In genomic region chr16:18392469-18393426, GRCm38 (mm10) we compare ENCODE assay signal across 8 mouse cellular contexts. TPM values are rescaled to one million over a fixed set of nuclear protein-coding genes. Genes with fewer than 3 reads are reported as not detected.
DNase-seq lines count a peak whose midpoint lies in the region; ATAC-seq and TF ChIP-seq lines count a peak whose summit lies in the region.

No protein-coding gene starts in this region.

- H3K27ac ChIP-seq in heart, embryonic 15.5 days, result peak overlapping the region; percentile 95
- H3K27ac ChIP-seq in liver, postnatal 0 days (ENCODE audit: low read depth), result peak overlapping the region; percentile 67
- H3K27ac ChIP-seq in neural tube, embryonic 12.5 days, result peak overlapping the region; percentile 82

- DNase-seq in brain, adult 2 months (ENCODE audit: low read depth, low spot score), result peak; percentile 88
- peak; percentile 94 for DNase-seq in kidney, postnatal 10 days
- DNase-seq in liver, postnatal 0 days, result peak; percentile 93
- DNase-seq in testis, postnatal 10 days (ENCODE audit: low spot score), result peak; percentile 83

- no peaks in the 10 kb centered on the region for H3K27me3 ChIP-seq in erythroblast, embryonic 14.5 days (ENCODE audit: control insufficient read depth)
- H3K27me3 ChIP-seq in heart, embryonic 15.5 days, result no peaks in the 10 kb centered on the region
- no peaks in the 10 kb centered on the region for H3K27me3 ChIP-seq in liver, postnatal 0 days (ENCODE audit: insufficient read depth, low read length)
- no peaks in the 10 kb centered on the region for H3K27me3 ChIP-seq in neural tube, embryonic 12.5 days (replicated peaks)

- peak; percentile 84 for ATAC-seq in CD4-positive, CD25-positive, alpha-beta regulatory T cell, adult 4 months
- peak; percentile 76 for ATAC-seq in heart, embryonic 15.5 days (replicated peaks; ENCODE audit: insufficient number of reproducible peaks, insufficient read depth, low FRiP score, low read depth)
- peak; percentile 88 for ATAC-seq in liver, postnatal 0 days
- peak; percentile 72 for ATAC-seq in neural tube, embryonic 12.5 days (ENCODE audit: low FRiP score, low read depth)

- peak overlapping the region; percentile 71 for H3K4me3 ChIP-seq in erythroblast, embryonic 14.5 days (replicated peaks)
- peak overlapping the region; percentile 68 for H3K4me3 ChIP-seq in heart, embryonic 15.5 days
- H3K4me3 ChIP-seq in liver, postnatal 0 days (ENCODE audit: low read depth, low read length), result peak overlapping the region; percentile 73
- H3K4me3 ChIP-seq in neural tube, embryonic 12.5 days, result peak overlapping the region; percentile 79

- H3K4me2 ChIP-seq in heart, embryonic 15.5 days, result peak overlapping the region; percentile 94
- peak overlapping the region; percentile 99 for H3K4me2 ChIP-seq in liver, postnatal 0 days (ENCODE audit: low read depth, low read length)
- H3K4me2 ChIP-seq in neural tube, embryonic 12.5 days (replicated peaks), result peak overlapping the region; percentile 92

- under 1% methylated on average over 62 of the region's 63 CpGs for WGBS in heart, embryonic 15.5 days
- under 1% methylated on average over 55 of the region's 63 CpGs for WGBS in liver, postnatal 0 days (ENCODE audit: insufficient replicate concordance)
- under 1% methylated on average over 63 of the region's 63 CpGs for WGBS in neural tube, embryonic 12.5 days

- peak; percentile 68 for TF ChIP-seq CTCF in liver, postnatal 0 days (IDR thresholded peaks at IDR 0.05; ENCODE audit: low read depth)

- peaks cover 75% of the 10 kb centered on the region for H3K4me1 ChIP-seq in erythroblast, embryonic 14.5 days (ENCODE audit: control insufficient read depth)
- H3K4me1 ChIP-seq in heart, embryonic 15.5 days (replicated peaks), result peaks cover 59% of the 10 kb centered on the region
- peaks cover 52% of the 10 kb centered on the region for H3K4me1 ChIP-seq in liver, postnatal 0 days (ENCODE audit: insufficient read depth)
- peaks cover 58% of the 10 kb centered on the region for H3K4me1 ChIP-seq in neural tube, embryonic 12.5 days

- H3K36me3 ChIP-seq in erythroblast, embryonic 14.5 days (ENCODE audit: control insufficient read depth), result peaks cover 10% of the 10 kb centered on the region
- H3K36me3 ChIP-seq in heart, embryonic 15.5 days, result peaks cover 7% of the 10 kb centered on the region
- peaks cover 7% of the 10 kb centered on the region; the same call in 1 of the 2 replicates for H3K36me3 ChIP-seq in liver, postnatal 0 days (replicated peaks; ENCODE audit: insufficient read depth, low read length)
- peaks cover 11% of the 10 kb centered on the region for H3K36me3 ChIP-seq in neural tube, embryonic 12.5 days

- H3K9me3 ChIP-seq in erythroblast, embryonic 14.5 days (ENCODE audit: control insufficient read depth, low read length), result no peaks in the 10 kb centered on the region
- no peaks in the 10 kb centered on the region for H3K9me3 ChIP-seq in heart, embryonic 15.5 days (replicated peaks)
- no peaks in the 10 kb centered on the region for H3K9me3 ChIP-seq in liver, postnatal 0 days (ENCODE audit: low read length)
- H3K9me3 ChIP-seq in neural tube, embryonic 12.5 days, result no peaks in the 10 kb centered on the region

- no peak for TF ChIP-seq EP300 in liver, postnatal 0 days (IDR thresholded peaks at IDR 0.05; ENCODE audit: low read depth)

- H3K9ac ChIP-seq in heart, embryonic 15.5 days, result peak overlapping the region; percentile 82
- H3K9ac ChIP-seq in liver, postnatal 0 days (replicated peaks), result peak overlapping the region; percentile 78
- peak overlapping the region; percentile 91 for H3K9ac ChIP-seq in neural tube, embryonic 12.5 days

RNA-seq across cellular contexts. Expression of gene Txnrd2, which starts 33.4 kb away (rescaled TPM):
- 10 to 100 TPM; 21.7 to 26.7 TPM for polyA plus RNA-seq in CD4-positive, CD25-positive, alpha-beta regulatory T cell, adult 4 months (2017; shearing (Covaris generic))
- 16.0 and 18.6 TPM in 2 replicates for polyA plus RNA-seq in erythroblast, embryonic 14.5 days (2012)
- polyA plus RNA-seq in heart, embryonic 15.5 days (2015; fragmentation: Nextera tagmentation; extraction: Ambion mirVana), result 35.3 and 37.7 TPM in 2 replicates
- 51.2 and 53.3 TPM in 2 replicates for polyA plus RNA-seq in liver, postnatal 0 days (2015; fragmentation: Nextera tagmentation; extraction: Ambion mirVana)
- 20.5 and 24.8 TPM in 2 replicates for polyA plus RNA-seq in neural tube, embryonic 12.5 days (2016; fragmentation: Nextera tagmentation; extraction: Ambion mirVana)

RNA-seq across cellular contexts. Expression of gene Comt, which starts 33.9 kb away (rescaled TPM):
- 10 to 100 TPM; 62.0 to 65.2 TPM for polyA plus RNA-seq in CD4-positive, CD25-positive, alpha-beta regulatory T cell, adult 4 months (2017; shearing (Covaris generic))
- 7.4 and 19.9 TPM in 2 replicates for polyA plus RNA-seq in erythroblast, embryonic 14.5 days (2012)
- polyA plus RNA-seq in heart, embryonic 15.5 days (2015; fragmentation: Nextera tagmentation; extraction: Ambion mirVana), result 113 and 129 TPM in 2 replicates
- 100 and 125 TPM in 2 replicates for polyA plus RNA-seq in liver, postnatal 0 days (2015; fragmentation: Nextera tagmentation; extraction: Ambion mirVana)
- polyA plus RNA-seq in neural tube, embryonic 12.5 days (2016; fragmentation: Nextera tagmentation; extraction: Ambion mirVana), result 68.6 and 70.9 TPM in 2 replicates

RNA-seq across cellular contexts. Expression of gene Arvcf, which starts 44.8 kb away (rescaled TPM):
- polyA plus RNA-seq in CD4-positive, CD25-positive, alpha-beta regulatory T cell, adult 4 months (2017; shearing (Covaris generic)), result under 1 TPM in 1 of 2 experiments, not detected in 1; 0.91 TPM
- polyA plus RNA-seq in erythroblast, embryonic 14.5 days (2012), result 0.84 and 1.3 TPM in 2 replicates
- 28.4 and 40.0 TPM in 2 replicates for polyA plus RNA-seq in heart, embryonic 15.5 days (2015; fragmentation: Nextera tagmentation; extraction: Ambion mirVana)
- 7.0 and 9.7 TPM in 2 replicates for polyA plus RNA-seq in liver, postnatal 0 days (2015; fragmentation: Nextera tagmentation; extraction: Ambion mirVana)
- 114 and 118 TPM in 2 replicates for polyA plus RNA-seq in neural tube, embryonic 12.5 days (2016; fragmentation: Nextera tagmentation; extraction: Ambion mirVana)

RNA-seq across cellular contexts. Expression of gene Tango2, which starts 44.8 kb away (rescaled TPM):
- 10 to 100 TPM; 71.4 to 94.5 TPM for polyA plus RNA-seq in CD4-positive, CD25-positive, alpha-beta regulatory T cell, adult 4 months (2017; shearing (Covaris generic))
- 5.6 and 7.4 TPM in 2 replicates for polyA plus RNA-seq in erythroblast, embryonic 14.5 days (2012)
- 61.4 and 61.5 TPM in 2 replicates for polyA plus RNA-seq in heart, embryonic 15.5 days (2015; fragmentation: Nextera tagmentation; extraction: Ambion mirVana)
- polyA plus RNA-seq in liver, postnatal 0 days (2015; fragmentation: Nextera tagmentation; extraction: Ambion mirVana), result 54.1 and 61.1 TPM in 2 replicates
- polyA plus RNA-seq in neural tube, embryonic 12.5 days (2016; fragmentation: Nextera tagmentation; extraction: Ambion mirVana), result 59.1 and 60.0 TPM in 2 replicates

Comparison
In these comparisons a context has a peak if more than half of its experiments do, and no peak if none do; other contexts are left out.
1. Peak in every context shown above with its lines: DNase-seq, ATAC-seq, H3K4me3 ChIP-seq and H3K27ac ChIP-seq.